Mouse (Mus musculus) forebrain, embryonic 10.5 days (tissue): ENCODE data around the gene Mrps5. TPM values are rescaled to one million over a fixed set of nuclear protein-coding genes. Genes with fewer than 3 reads are reported as not detected.

Experiments used
- DNase-seq: peaks from one replicate; pipeline ENCODE4 v3.0.0-alpha.2; 2017; ENCODE audit warnings: low spot score; ENCODE audit errors: extremely low spot score
- H3K27ac ChIP-seq: fragments of 300-500 bp; sonication (generic); 2 replicates; pipeline ENCODE4 v1.5.1; 2016; ENCODE audit warnings: mild to moderate bottlenecking
- H3K27me3 ChIP-seq: fragments of 300-500 bp; sonication (generic); 2 replicates; pipeline ENCODE4 v1.6.1; 2016; ENCODE audit warnings: mild to moderate bottlenecking; ENCODE audit not compliant: poor library complexity, severe bottlenecking
- H3K36me3 ChIP-seq: fragments of 300-500 bp; sonication (generic); replicated peaks from 2 replicates; pipeline ENCODE4 v1.6.1; 2016; ENCODE audit warnings: mild to moderate bottlenecking, moderate library complexity
- H3K4me1 ChIP-seq: fragments of 300-500 bp; sonication (generic); 2 replicates; pipeline ENCODE4 v1.6.1; 2016
- H3K4me3 ChIP-seq: fragments of 300-500 bp; sonication (generic); 2 replicates; pipeline ENCODE4 v1.5.1; 2016; ENCODE audit warnings: mild to moderate bottlenecking, moderate library complexity
- H3K9me3 ChIP-seq: fragments of 300-500 bp; sonication (generic); 2 replicates; pipeline ENCODE4 v1.6.1; 2016; ENCODE audit warnings: mild to moderate bottlenecking, moderate library complexity
- WGBS: fragments of 180-500 bp; shearing (Covaris S2); methylation state at CpG from one replicate; pipeline ENCODE4 v1.1.7; 2016; 5-methylcytosine and 5-hydroxymethylcytosine counted together
- polyA plus RNA-seq: library from polyadenylated mRNA; unstranded; fragments of >200 nt; fragmentation: Nextera tagmentation; extraction: Ambion mirVana; gene quantifications from 2 replicates; pipeline ENCODE4 v1.2.1, GENCODE M21; 2016

Gene Mrps5
- 180 and 188 TPM in 2 replicates for polyA plus RNA-seq

DNA sequence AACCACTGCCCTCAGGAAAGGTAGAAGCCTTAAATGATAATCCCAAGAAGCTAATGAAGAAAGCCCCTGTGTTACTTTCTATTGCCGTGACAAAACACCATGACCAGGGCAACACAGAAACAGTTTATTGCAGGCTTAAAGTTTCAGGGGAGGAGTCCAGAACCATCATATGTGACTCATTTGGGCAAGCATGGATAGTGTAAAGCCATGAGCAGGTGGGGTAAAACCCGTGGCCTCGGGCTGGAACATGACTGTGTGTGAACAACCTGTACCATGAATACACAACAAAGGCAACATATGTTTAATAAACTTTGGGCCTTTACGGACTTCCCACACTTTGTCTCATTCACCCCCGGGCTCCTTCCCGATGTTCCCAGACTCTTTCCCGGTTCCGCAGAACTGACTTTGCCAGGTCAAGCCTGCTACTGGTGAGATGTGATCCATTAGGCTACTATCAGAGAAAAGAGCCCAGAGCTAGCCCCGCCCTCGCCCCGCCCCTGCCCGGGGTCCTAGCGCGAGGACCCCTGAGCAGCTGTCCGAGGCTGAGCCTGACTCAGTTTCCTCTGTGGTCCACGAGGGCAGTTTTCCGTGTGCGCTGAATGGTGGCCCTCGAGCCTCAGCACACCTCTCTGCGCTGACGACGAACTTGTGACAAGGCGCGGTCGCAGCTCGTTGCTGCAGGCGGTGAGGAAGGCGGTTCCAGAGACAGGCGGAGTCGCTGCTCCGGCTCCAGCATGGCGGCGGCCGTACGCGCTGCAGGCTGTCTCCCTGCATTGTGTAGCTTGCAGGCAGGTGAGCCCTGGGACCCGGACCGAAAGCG is at the start of gene Mrps5, which contains the start of gene Zfp661:
TSS of gene Mrps5 (plus strand) at position 529 of the 820 bp plus-strand sequence.
TSS of gene Zfp661 (minus strand) at position 401 of the 820 bp plus-strand sequence.
- H3K27me3 ChIP-seq = no peaks in the 10 kb centered on the region
- peaks cover 13% of the 10 kb centered on the region for H3K36me3 ChIP-seq
- H3K4me3 ChIP-seq = peak within 1 kb of the TSS; percentile 95
- no peaks in the 10 kb centered on the region for H3K9me3 ChIP-seq
- peak; percentile 92 for DNase-seq
- H3K4me1 ChIP-seq = peaks cover 44% of the 10 kb centered on the region
- H3K27ac ChIP-seq = peak within 1 kb of the TSS; percentile 100
- 5% methylated on average over 39 of the region's 39 CpGs for WGBS

DNA sequence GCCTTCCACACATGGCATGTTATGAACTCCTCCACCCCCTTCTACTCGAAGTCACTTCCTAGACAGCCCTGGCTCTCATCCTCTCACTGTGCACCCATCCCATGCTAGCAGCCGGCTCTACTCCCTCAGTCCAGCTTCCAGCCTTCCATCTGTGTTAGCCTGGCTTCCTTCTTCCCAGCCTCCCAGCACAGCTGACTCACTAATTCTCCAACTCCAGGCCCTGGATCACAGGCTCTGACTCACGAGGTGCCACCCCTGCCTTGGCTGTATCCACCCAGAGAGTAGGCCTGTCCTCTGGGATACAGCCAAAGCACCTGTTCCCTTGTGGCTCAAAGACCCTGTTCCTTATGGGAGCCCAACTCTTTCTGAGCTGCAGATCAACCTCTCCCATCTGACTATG is 49.5 kb upstream of the Mrps5 start:
- Histone ChIP-seq H3K27ac (no peak overlapping the region), H3K36me3 (no peaks in the 10 kb centered on the region), H3K27me3 (peaks cover 57% of the 10 kb centered on the region), H3K4me1 (peaks cover 14% of the 10 kb centered on the region), H3K4me3 (no peak overlapping the region), H3K9me3 (no peaks in the 10 kb centered on the region)
- WGBS = 62% methylated on average over 3 of the region's 3 CpGs
- DNase-seq = no peak

DNA sequence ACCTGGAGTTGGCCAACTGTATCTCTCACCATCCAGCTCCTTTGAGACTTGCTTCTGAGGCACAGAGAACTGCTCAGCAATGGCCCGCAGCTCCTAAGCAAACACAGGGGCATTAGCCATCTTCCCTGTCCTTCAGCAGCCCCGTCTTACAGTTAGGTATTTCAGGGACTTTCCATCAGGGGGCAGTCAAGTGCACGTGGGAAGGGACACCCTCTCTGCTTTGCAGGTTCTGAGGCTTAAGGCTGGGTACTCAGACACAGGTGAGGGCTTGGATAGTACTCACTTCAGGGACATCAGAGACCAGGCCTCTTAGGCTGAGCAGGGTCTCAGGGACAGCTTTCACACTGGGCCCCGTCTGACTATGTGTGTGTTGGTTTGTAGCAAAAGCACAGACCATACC is 47.5 kb upstream of the Mrps5 start:
- H3K36me3 ChIP-seq = no peaks in the 10 kb centered on the region
- no peak overlapping the region for H3K27ac ChIP-seq
- H3K27me3 ChIP-seq = peaks cover 69% of the 10 kb centered on the region
- H3K9me3 ChIP-seq = no peaks in the 10 kb centered on the region
- H3K4me3 ChIP-seq = no peak overlapping the region
- WGBS = 29% methylated on average over 4 of the region's 4 CpGs
- peaks cover 14% of the 10 kb centered on the region for H3K4me1 ChIP-seq
- no peak for DNase-seq

GRCm38 (mm10) chr2:127541185-127541584 is 45.8 kb upstream of the Mrps5 start, which contains the start of gene Prom2:
TSS of gene Prom2 (minus strand) at chr2:127541467.
- peaks cover 69% of the 10 kb centered on the region for H3K27me3 ChIP-seq
- peak within 1 kb of the TSS; percentile 60; the same call in 1 of the 2 replicates for H3K27ac ChIP-seq
- H3K4me3 ChIP-seq = peak within 1 kb of the TSS; percentile 40
- WGBS = 3% methylated on average over 29 of the region's 29 CpGs
- H3K9me3 ChIP-seq = no peaks in the 10 kb centered on the region
- DNase-seq = no peak
- no peaks in the 10 kb centered on the region for H3K36me3 ChIP-seq
- peaks cover 14% of the 10 kb centered on the region for H3K4me1 ChIP-seq

- no peaks in the 10 kb centered on the region for H3K9me3 ChIP-seq
- peaks cover 14% of the 10 kb centered on the region for H3K4me1 ChIP-seq
- H3K27me3 ChIP-seq = peaks cover 65% of the 10 kb centered on the region
- no peak for DNase-seq
- no peaks in the 10 kb centered on the region for H3K36me3 ChIP-seq
- no peak overlapping the region for H3K27ac ChIP-seq
- 89% methylated on average over 2 of the region's 2 CpGs for WGBS
- no peak overlapping the region for H3K4me3 ChIP-seq
Observed at GRCm38 (mm10) chr2:127541697-127542096, 45.3 kb upstream of the Mrps5 start.

- Histone ChIP-seq H3K4me3 (no peak overlapping the region), H3K27me3 (peaks cover 2% of the 10 kb centered on the region), H3K27ac (no peak overlapping the region), H3K36me3 (no peaks in the 10 kb centered on the region), H3K4me1 (peaks cover 3% of the 10 kb centered on the region; the same call in 1 of the 2 replicates), H3K9me3 (no peaks in the 10 kb centered on the region)
- DNase-seq = no peak
- 76% methylated on average over 5 of the region's 5 CpGs for WGBS
Observed at GRCm38 (mm10) chr2:127548342-127549074, 38.5 kb upstream of the Mrps5 start.

GRCm38 (mm10) chr2:127549711-127550110 is 37.3 kb upstream of the Mrps5 start:
- Histone ChIP-seq H3K36me3 (no peaks in the 10 kb centered on the region), H3K4me1 (peaks cover 3% of the 10 kb centered on the region; the same call in 1 of the 2 replicates)
- DNase-seq = no peak

DNA sequence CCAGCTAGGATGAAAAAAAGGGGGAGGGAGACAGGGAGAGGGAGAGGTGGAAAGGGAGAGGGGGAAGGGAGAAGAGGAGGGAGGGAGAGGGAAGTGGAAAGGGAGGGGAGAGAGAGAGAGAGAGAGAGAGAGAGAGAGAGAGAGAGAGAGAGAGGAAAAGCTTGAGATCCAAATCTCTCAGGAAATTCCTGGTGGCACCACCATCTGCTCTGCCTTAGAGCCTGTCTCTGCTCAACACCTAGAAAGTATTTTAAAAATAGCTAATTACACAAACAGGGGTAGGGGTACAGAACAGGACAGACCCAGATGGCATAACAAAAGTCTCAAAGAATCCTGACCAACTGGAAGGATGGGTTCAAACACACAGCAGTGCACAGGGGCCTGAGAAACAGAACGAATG is 36.6 kb upstream of the Mrps5 start:
- WGBS = 74% methylated on average over 1 of the region's 1 CpGs
- DNase-seq = no peak

More at GRCm38 (mm10) chr2:127549711-127550110, 37.3 kb upstream of the Mrps5 start:
- Histone ChIP-seq H3K9me3 (no peaks in the 10 kb centered on the region), H3K27me3 (no peaks in the 10 kb centered on the region), H3K27ac (no peak overlapping the region), H3K4me3 (no peak overlapping the region)

GRCm38 (mm10) chr2:127551078-127551477 is 35.9 kb upstream of the Mrps5 start:
- Histone ChIP-seq H3K27me3 (no peaks in the 10 kb centered on the region), H3K4me1 (peaks cover 3% of the 10 kb centered on the region; the same call in 1 of the 2 replicates), H3K4me3 (no peak overlapping the region), H3K9me3 (no peaks in the 10 kb centered on the region), H3K36me3 (no peaks in the 10 kb centered on the region), H3K27ac (no peak overlapping the region)
- no peak for DNase-seq
- WGBS = 50% methylated on average over 5 of the region's 5 CpGs

More for the DNA sequence above, 36.6 kb upstream of the Mrps5 start:
- Histone ChIP-seq H3K36me3 (no peaks in the 10 kb centered on the region), H3K4me1 (peaks cover 3% of the 10 kb centered on the region; the same call in 1 of the 2 replicates), H3K27ac (no peak overlapping the region), H3K27me3 (no peaks in the 10 kb centered on the region), H3K9me3 (no peaks in the 10 kb centered on the region), H3K4me3 (no peak overlapping the region)

DNA sequence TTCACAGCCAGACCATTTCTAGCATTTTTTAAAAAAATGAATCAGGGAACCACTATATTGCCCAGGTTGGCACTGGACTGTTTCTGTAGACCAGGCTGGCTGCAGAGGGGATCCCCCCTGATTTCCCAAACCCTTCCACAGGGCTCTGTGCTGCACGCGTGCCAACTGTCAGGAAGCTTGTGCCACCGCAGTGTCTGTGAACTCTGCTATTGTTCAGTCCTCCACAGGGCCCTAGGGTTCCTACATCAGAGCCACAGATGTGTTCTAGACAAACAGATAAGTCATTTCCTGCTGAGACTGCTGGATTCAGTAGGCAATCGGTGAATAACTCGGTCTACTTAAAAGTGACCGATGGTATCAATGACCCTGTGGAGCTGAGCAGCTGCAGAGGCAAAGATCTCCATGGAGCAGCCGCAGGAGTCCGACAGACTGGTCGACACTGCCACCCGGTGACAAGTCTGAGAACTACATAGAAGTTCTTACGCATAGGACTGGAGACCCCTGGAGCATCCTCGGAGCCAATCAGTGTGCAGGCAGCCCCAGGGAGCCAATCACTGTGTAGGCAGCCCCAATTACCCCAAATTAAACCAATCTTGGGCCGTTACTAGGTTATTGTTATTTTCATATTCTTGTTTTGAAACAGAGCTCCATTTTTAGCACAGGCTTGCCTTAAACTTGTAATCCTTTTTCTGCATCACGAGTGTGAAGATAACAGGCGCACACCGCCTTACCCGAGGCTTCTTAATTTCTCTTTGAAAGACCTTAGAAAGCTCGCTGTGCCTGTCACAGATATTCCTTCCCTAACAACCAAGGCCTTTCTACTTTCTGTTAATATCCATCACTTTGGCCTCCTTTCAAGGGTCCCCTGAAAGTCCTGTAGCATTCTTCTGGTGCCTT is 27.7 kb upstream of the Mrps5 start:
- H3K27ac ChIP-seq = peak overlapping the region; percentile 75
- peaks cover 9% of the 10 kb centered on the region for H3K4me1 ChIP-seq
- H3K27me3 ChIP-seq = peaks cover 17% of the 10 kb centered on the region
- H3K4me3 ChIP-seq = peak overlapping the region; percentile 38
- no peaks in the 10 kb centered on the region for H3K9me3 ChIP-seq
- DNase-seq = peak; percentile 89
- 19% methylated on average over 18 of the region's 18 CpGs for WGBS
- no peaks in the 10 kb centered on the region for H3K36me3 ChIP-seq

DNA sequence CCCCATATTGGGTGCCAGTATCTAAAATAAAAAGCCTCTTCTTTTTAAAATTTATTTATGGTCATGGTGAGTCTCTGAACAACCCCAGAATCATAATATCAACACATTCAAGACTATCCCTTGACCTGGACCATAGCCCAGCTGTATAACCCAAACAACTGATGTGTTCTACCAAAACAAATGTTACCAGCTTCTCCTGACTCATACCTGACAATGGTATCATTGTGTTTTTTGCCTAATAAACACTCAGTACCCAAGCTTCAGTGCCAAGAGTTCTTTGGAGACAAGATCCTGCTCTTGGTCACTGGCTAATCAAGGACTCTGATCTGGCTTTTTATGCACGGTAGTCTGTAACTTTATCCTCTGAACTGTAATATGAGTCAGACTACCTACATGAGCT is 13.7 kb upstream of the Mrps5 start:
- H3K4me3 ChIP-seq = no peak overlapping the region
- no peaks in the 10 kb centered on the region for H3K4me1 ChIP-seq
- 73% methylated on average over 1 of the region's 1 CpGs for WGBS
- no peak for DNase-seq
- H3K9me3 ChIP-seq = peaks cover 11% of the 10 kb centered on the region
- no peaks in the 10 kb centered on the region for H3K27me3 ChIP-seq
- H3K36me3 ChIP-seq = peaks cover 29% of the 10 kb centered on the region
- no peak overlapping the region for H3K27ac ChIP-seq

DNA sequence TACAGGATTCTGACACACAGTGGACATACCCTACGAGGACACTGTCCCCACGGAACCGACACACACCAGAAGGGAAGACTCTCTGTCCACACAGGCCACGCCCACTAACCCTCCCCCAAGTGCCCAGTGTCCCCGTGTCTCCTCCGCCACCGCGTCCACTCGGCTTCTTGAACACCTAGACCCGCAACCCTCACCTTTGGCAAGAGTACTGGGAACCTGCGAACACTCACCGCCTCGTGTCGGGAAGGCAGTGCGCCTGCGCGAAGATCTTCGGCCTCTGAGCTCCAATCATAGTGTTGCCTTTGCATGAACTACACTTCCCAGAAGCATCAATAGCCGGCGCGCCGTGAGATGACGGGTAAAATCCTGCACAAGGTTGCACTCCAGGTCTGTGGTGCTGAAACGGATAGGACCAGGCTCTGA is 2.6 kb upstream of the Mrps5 start:
- WGBS = under 1% methylated on average over 24 of the region's 24 CpGs
- DNase-seq = peak; percentile 92
- H3K27ac ChIP-seq = peak overlapping the region; percentile 78
- no peaks in the 10 kb centered on the region for H3K27me3 ChIP-seq
- no peaks in the 10 kb centered on the region for H3K9me3 ChIP-seq
- H3K4me3 ChIP-seq = peak overlapping the region; percentile 76
- peaks cover 7% of the 10 kb centered on the region; the same call in 1 of the 2 replicates for H3K36me3 ChIP-seq
- peaks cover 39% of the 10 kb centered on the region for H3K4me1 ChIP-seq
